ENCODE assay signal across 19 mouse cellular contexts in genomic region chr9:33892001-33892400, GRCm38 (mm10).
DNase-seq lines count a peak whose midpoint lies in the region; ATAC-seq and TF ChIP-seq lines count a peak whose summit lies in the region.
"Had no signal": no experiment of that assay in that cellular context is flagged by ENCODE, and none has a peak within 500 bp of the region (broad histone marks: within the 10 kb centered on the region; RNA-seq: fewer than 3 reads in every experiment).

No protein-coding gene starts in this region.

- CTCF ChIA-PET in Patski (lab: Charles Lee): interaction anchor here (1.4 to 1.6 kb wide), 3 partner anchors 12 to 581 kb away, joined by 3 to 5 read pairs (median 3); no protein-coding TSS in a partner anchor

- no peaks in the 10 kb centered on the region for H3K4me1 ChIP-seq in embryonic facial prominence, embryonic 11.5 days (ENCODE audit: control insufficient read depth, insufficient read depth, low read length)
- 0 out of 2 replicates have a peak, but pooled peaks cover 5% of the 10 kb centered on the region for H3K4me1 ChIP-seq in embryonic facial prominence, embryonic 10.5 days
- no peaks in the 10 kb centered on the region for H3K4me1 ChIP-seq in kidney, postnatal 0 days (replicated peaks; ENCODE audit: insufficient read depth, low read length)
- no peaks in the 10 kb centered on the region for H3K4me1 ChIP-seq in hindbrain, embryonic 12.5 days
- H3K4me1 ChIP-seq: limb, embryonic 15.5 days; liver, embryonic 15.5 days had no signal

- 53% methylated on average over 3 of the region's 3 CpGs for WGBS in embryonic facial prominence, embryonic 11.5 days
- 68% methylated on average over 3 of the region's 3 CpGs for WGBS in embryonic facial prominence, embryonic 10.5 days
- 35% methylated on average over 3 of the region's 3 CpGs for WGBS in kidney, postnatal 0 days
- WGBS in hindbrain, embryonic 12.5 days: 70% methylated on average over 3 of the region's 3 CpGs

- no peaks in the 10 kb centered on the region for H3K9me3 ChIP-seq in embryonic facial prominence, embryonic 11.5 days (replicated peaks; ENCODE audit: control insufficient read depth, low read length)
- H3K9me3 ChIP-seq in embryonic facial prominence, embryonic 10.5 days: no peaks in the 10 kb centered on the region
- H3K9me3 ChIP-seq in kidney, postnatal 0 days (replicated peaks; ENCODE audit: low read length): no peaks in the 10 kb centered on the region
- H3K9me3 ChIP-seq in hindbrain, embryonic 12.5 days (replicated peaks): no peaks in the 10 kb centered on the region
- H3K9me3 ChIP-seq: forebrain, embryonic 13.5 days; limb, embryonic 15.5 days; liver, embryonic 15.5 days had no signal

- no peaks in the 10 kb centered on the region for H3K36me3 ChIP-seq in embryonic facial prominence, embryonic 11.5 days (replicated peaks; ENCODE audit: control insufficient read depth, insufficient read depth, low read depth, low read length)
- H3K36me3 ChIP-seq in embryonic facial prominence, embryonic 10.5 days (replicated peaks): no peaks in the 10 kb centered on the region
- no peaks in the 10 kb centered on the region for H3K36me3 ChIP-seq in kidney, postnatal 0 days (ENCODE audit: insufficient read depth, low read length)
- H3K36me3 ChIP-seq in myocyte (ENCODE audit: control insufficient read depth, insufficient read depth): no peaks in the 10 kb centered on the region
- no peaks in the 10 kb centered on the region for H3K36me3 ChIP-seq in hindbrain, embryonic 12.5 days
- H3K36me3 ChIP-seq: limb, embryonic 15.5 days; liver, embryonic 15.5 days had no signal

- no peak overlapping the region for H3K4me2 ChIP-seq in embryonic facial prominence, embryonic 11.5 days (ENCODE audit: low read depth, low read length)
- no peak overlapping the region for H3K4me2 ChIP-seq in kidney, postnatal 0 days (ENCODE audit: low read length)
- peak overlapping the region; percentile 56 for H3K4me2 ChIP-seq in myocyte (ENCODE audit: low read depth)
- no peak overlapping the region for H3K4me2 ChIP-seq in hindbrain, embryonic 12.5 days (replicated peaks)
- H3K4me2 ChIP-seq: forebrain, embryonic 13.5 days; hindbrain, embryonic 14.5 days; limb, embryonic 15.5 days; liver, embryonic 15.5 days; midbrain, embryonic 11.5 days had no signal

- POLR2A ChIA-PET in Patski (lab: Charles Lee): no interaction called here

- no peaks in the 10 kb centered on the region for H3K27me3 ChIP-seq in embryonic facial prominence, embryonic 11.5 days (ENCODE audit: control insufficient read depth, insufficient read depth, low read length)
- H3K27me3 ChIP-seq in embryonic facial prominence, embryonic 10.5 days (replicated peaks; ENCODE audit: low read depth, poor library complexity, severe bottlenecking): no peaks in the 10 kb centered on the region
- no peaks in the 10 kb centered on the region for H3K27me3 ChIP-seq in kidney, postnatal 0 days (ENCODE audit: insufficient read depth, low read length)
- no peaks in the 10 kb centered on the region for H3K27me3 ChIP-seq in Patski
- H3K27me3 ChIP-seq in myocyte (ENCODE audit: control insufficient read depth, insufficient read depth, insufficient read length): no peaks in the 10 kb centered on the region
- H3K27me3 ChIP-seq in hindbrain, embryonic 12.5 days: no peaks in the 10 kb centered on the region; the same call in 1 of the 2 replicates
- H3K27me3 ChIP-seq: forebrain, embryonic 13.5 days; limb, embryonic 15.5 days; liver, embryonic 15.5 days had no signal

- in situ Hi-C loops in Patski (cut with MboI; ENCODE audit: low pct_unique_long_range_greater_than_20kb): no loop called here

- H3K9ac ChIP-seq in embryonic facial prominence, embryonic 11.5 days (replicated peaks; ENCODE audit: low read length): no peak overlapping the region
- H3K9ac ChIP-seq in kidney, postnatal 0 days (ENCODE audit: low read depth, low read length): no peak overlapping the region
- H3K9ac ChIP-seq in hindbrain, embryonic 12.5 days: no peak overlapping the region
- H3K9ac ChIP-seq: forebrain, embryonic 13.5 days; hindbrain, embryonic 14.5 days; limb, embryonic 15.5 days; liver, embryonic 15.5 days had no signal

- H3K27ac ChIP-seq in embryonic facial prominence, embryonic 11.5 days (replicated peaks; ENCODE audit: low read depth, low read length): no peak overlapping the region
- H3K27ac ChIP-seq in embryonic facial prominence, embryonic 10.5 days (replicated peaks): no peak overlapping the region
- H3K27ac ChIP-seq in kidney, postnatal 0 days: no peak overlapping the region
- no peak overlapping the region for H3K27ac ChIP-seq in hindbrain, embryonic 12.5 days
- H3K27ac ChIP-seq: forebrain, embryonic 13.5 days; heart, adult 2 months; hindbrain, embryonic 14.5 days; limb, embryonic 15.5 days; liver, embryonic 15.5 days had no signal

- DNase-seq in embryonic facial prominence, embryonic 11.5 days (ENCODE audit: low spot score): peak; percentile 6
- no peak for DNase-seq in embryonic facial prominence, embryonic 10.5 days (ENCODE audit: low spot score)
- peak; percentile 34 for DNase-seq in kidney, postnatal 0 days (ENCODE audit: low spot score)
- no peak for DNase-seq in kidney, adult 11 months
- DNase-seq in Patski (ENCODE audit: low read depth, low spot score): peak; percentile 24
- DNase-seq in embryo, embryonic 11 days: no peak
- DNase-seq: adrenal gland, adult 2 months; cerebellum, adult 8-10 months; gastrocnemius, postnatal 10 days; kidney, adult 2 months; retina, postnatal 1 day had no signal

- no peak overlapping the region for H3K4me3 ChIP-seq in embryonic facial prominence, embryonic 11.5 days (ENCODE audit: low read depth, low read length)
- no peak overlapping the region for H3K4me3 ChIP-seq in embryonic facial prominence, embryonic 10.5 days
- H3K4me3 ChIP-seq in kidney, postnatal 0 days (replicated peaks; ENCODE audit: low read depth, low read length): no peak overlapping the region
- H3K4me3 ChIP-seq in myocyte: no peak overlapping the region
- H3K4me3 ChIP-seq in hindbrain, embryonic 12.5 days: no peak overlapping the region
- H3K4me3 ChIP-seq: forebrain, embryonic 13.5 days; heart, adult 2 months; limb, embryonic 15.5 days; liver, embryonic 15.5 days had no signal

- no peak for TF ChIP-seq POLR2A in myocyte (IDR thresholded peaks at IDR 0.05; ENCODE audit: insufficient read length, low read depth)

- no peak for TF ChIP-seq CTCF in kidney, postnatal 0 days (IDR thresholded peaks at IDR 0.05; ENCODE audit: low read depth)
- TF ChIP-seq CTCF in Patski (IDR thresholded peaks at IDR 0.05): no peak

- ATAC-seq in embryonic facial prominence, embryonic 11.5 days (replicated peaks; ENCODE audit: insufficient number of reproducible peaks, low FRiP score, low TSS enrichment, low read depth): no peak
- ATAC-seq in kidney, postnatal 0 days (replicated peaks; ENCODE audit: low FRiP score, low read depth): no peak
- no peak for ATAC-seq in Patski
- ATAC-seq in hindbrain, embryonic 12.5 days (ENCODE audit: low FRiP score): no peak
- ATAC-seq: forebrain, embryonic 13.5 days had no signal

- H3ac ChIP-seq in myocyte (ENCODE audit: control insufficient read depth, insufficient read length): no peak overlapping the region

- no peaks in the 10 kb centered on the region for H3K79me2 ChIP-seq in myocyte (ENCODE audit: control insufficient read depth, insufficient read depth)

TF ChIP-seq in myocyte, 11 proteins besides CTCF, POLR2A, EP300 and RAD21:
- TF ChIP-seq MYOG (IDR thresholded peaks at IDR 0.05; ENCODE audit: control insufficient read depth in 1 of 3, insufficient read depth in 1 of 3, insufficient read length in 2 of 3, low read depth in 2 of 3) (no peak), TCF12 (IDR thresholded peaks at IDR 0.05; ENCODE audit: insufficient read depth, poor library complexity, severe bottlenecking) (peak; percentile 16), CEBPB (IDR thresholded peaks at IDR 0.05; ENCODE audit: insufficient read depth, poor library complexity, severe bottlenecking) (no peak), POLR2AphosphoS2 (IDR thresholded peaks at IDR 0.05; ENCODE audit: insufficient read length, low read depth) (no peak), MAX (IDR thresholded peaks at IDR 0.05; ENCODE audit: low read depth) (no peak), USF1 (IDR thresholded peaks at IDR 0.05; ENCODE audit: low read depth) (peak; percentile 44), E2F4 (IDR thresholded peaks at IDR 0.05; ENCODE audit: insufficient read depth) (no peak)

Comparison
In these comparisons a context has a peak if more than half of its experiments do, and no peak if none do; other contexts are left out.
1. DNase-seq: peak in embryonic facial prominence, embryonic 11.5 days (single experiment), kidney, postnatal 0 days (single experiment) and Patski (single experiment); none in embryonic facial prominence, embryonic 10.5 days (single experiment), kidney, adult 11 months (single experiment) and embryo, embryonic 11 days (single experiment).